Mouse (Mus musculus) G1E (cell line): ENCODE results near the gene Tgfbr3.

ENCODE experiments used
- CTCF ChIP-seq: IDR thresholded peaks from 2 replicates; pipeline ENCODE4 v1.5.1; 2012; ENCODE audit warnings: low read depth, low read length, inconsistent platforms, mixed read lengths
- GATA1 ChIP-seq: IDR thresholded peaks from 2 replicates; pipeline ENCODE4 v1.6.1; 2012; ENCODE audit warnings: borderline replicate concordance, low read length, inconsistent platforms, mixed read lengths
- TAL1 ChIP-seq: conservative IDR thresholded peaks from 2 replicates; pipeline ENCODE4 v1.6.1; 2012; ENCODE audit warnings: low read depth, low read length, inconsistent platforms, mixed read lengths

- no peak for TF ChIP-seq CTCF
- no peak for TF ChIP-seq GATA1
- TF ChIP-seq TAL1, result no peak
These were observed 105.9 kb downstream of the Tgfbr3 start for GRCm38 (mm10) chr5:107183537-107183936.
